Mouse (Mus musculus): ENCODE measurements around the gene Mark1.

The Mark1 gene

DNA sequence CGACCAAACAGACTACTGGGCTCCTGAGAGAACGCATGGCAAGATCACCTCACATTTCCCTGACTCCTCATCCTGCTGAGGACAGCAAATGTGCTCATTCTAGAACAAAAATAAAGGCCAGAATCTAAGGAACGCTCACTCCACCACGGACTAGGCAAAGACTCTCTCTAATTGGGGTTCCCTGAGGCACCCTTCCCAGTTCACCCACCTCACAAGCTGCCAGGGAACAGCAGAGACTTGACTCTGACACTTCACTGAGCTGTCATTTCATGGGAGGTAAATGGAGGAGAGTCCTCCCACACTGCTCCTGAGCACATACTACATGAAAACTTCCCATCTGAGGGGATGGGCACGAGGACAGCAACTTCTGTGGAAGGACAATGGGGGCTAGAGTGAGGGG is 37.5 kb downstream of the Mark1 start:
- no peak for DNase-seq

DNA sequence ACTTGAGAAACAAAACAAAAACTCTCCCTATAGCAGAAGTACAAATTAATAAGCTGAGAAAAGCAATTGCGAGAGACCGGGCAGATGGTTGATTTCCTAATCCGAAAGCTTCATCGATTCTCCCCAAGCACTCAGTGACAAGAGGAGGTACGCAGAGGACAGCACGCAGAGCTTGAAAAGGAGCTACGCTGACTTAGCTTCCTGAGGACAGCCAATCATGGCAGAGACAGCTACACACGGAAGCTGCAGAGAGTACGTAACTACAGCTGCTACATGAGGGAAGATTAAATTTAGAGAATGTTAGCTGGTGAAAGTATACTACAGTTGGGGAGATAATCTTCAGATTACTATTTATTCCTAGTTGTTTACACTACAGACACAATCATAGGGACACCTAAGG is 40.6 kb downstream of the Mark1 start:
- DNase-seq: no peak

DNA sequence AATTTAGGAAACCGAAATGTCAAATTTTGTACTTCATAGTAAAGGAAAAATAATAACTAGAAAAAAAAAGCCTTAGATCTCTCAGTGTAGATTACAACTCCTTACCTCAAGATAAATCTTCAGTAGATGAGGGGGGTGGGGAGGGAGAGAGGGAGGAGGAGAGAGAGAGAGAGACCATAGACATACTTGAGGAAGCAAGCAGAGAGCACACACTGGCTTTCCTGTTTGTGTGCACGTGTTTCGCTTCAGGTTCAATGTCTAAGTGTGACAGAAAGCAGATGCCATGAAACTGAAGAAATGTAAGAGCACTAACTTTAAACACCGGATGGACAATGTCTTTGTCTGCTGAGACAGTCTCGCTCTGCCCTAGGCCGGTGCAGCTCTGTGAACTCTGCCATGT is 41.0 kb downstream of the Mark1 start:
- DNase-seq: no peak

DNA sequence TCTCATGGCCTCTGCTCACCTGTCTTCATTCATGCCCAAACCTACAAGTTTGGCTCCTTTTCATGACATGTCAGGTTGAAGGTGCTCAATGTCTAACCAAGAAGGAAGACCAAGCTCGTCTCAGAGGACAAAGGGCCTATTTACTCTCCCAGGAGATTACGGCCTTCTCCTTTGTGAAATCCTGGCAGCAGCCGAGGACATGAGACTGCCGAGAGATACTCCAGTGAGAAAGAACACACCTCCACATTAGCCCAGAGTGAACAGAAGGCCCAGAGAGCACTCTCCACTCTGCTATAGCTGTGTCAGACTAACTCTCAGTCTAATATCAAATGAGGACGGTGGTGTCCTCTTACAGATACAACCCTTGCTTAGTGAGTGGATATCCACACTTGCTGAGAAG is 47.6 kb downstream of the Mark1 start:
- DNase-seq: no peak

DNA sequence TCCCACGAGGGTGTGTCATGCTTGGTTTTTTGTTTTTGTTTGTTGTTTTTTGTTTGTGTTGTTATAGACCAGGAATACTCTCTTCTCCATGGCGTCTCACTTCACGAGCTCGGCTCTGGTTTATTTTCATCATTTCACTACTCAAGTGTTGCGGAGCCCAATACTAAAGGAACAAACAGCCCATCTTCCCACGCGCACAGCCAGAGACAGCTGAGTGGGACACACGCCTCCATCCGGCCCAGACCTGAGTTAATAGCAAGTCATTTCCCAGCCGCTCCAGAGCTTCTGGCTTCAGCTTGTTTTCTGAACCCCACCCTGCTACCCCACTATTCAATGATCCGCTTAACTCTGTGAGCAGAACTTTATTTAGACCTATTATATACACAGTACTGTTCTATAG is 48.3 kb downstream of the Mark1 start:
- DNase-seq: no peak

DNA sequence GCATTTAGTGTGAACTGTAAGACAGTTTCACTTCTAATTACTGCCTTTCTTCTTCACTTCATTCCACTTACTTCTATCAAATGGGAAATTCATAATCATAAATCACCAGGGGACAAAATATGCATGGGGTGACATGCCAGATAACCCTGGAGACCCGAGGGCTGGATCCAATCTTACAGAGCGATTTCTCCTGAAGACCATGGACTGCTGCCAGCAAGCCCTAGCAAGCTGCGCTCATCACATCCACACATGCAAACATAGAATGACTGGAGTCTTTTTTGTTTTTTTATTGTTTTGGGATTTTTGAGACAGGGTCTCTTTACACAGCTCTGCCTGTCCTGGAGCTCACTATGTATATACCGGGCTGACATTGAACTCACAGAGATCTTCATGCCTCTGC is 61.3 kb downstream of the Mark1 start:
- DNase-seq: no peak

- DNase-seq: no peak
Observed at GRCm38 (mm10) chr1:184935980-184936379, 63.4 kb downstream of the Mark1 start.

GRCm38 (mm10) chr1:184935490-184935889 is 63.9 kb downstream of the Mark1 start:
- peak; percentile 11 for DNase-seq

DNA sequence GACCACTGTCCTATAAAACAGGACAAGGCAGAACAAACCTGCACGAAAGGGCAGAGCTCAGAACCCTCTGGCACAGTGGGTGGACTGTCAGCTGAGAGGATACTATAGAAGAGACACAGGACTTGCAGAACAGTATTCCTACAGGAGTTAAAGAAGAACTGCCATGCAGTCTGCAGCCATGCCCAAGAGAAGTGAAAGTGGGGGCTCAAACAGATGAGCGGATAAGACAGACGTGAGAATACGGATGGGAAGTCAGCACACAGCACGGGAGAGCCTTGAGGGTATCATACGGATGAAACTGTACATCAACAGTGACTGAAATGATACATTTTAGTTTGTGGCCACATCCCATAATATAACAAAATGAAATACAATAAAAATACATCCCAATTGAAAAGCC is 68.3 kb downstream of the Mark1 start:
- no peak for DNase-seq

GRCm38 (mm10) chr1:184928382-184928781 is 71.0 kb downstream of the Mark1 start:
- no peak for DNase-seq

- DNase-seq: no peak
Observed at GRCm38 (mm10) chr1:184927911-184928310, 71.5 kb downstream of the Mark1 start.

DNA sequence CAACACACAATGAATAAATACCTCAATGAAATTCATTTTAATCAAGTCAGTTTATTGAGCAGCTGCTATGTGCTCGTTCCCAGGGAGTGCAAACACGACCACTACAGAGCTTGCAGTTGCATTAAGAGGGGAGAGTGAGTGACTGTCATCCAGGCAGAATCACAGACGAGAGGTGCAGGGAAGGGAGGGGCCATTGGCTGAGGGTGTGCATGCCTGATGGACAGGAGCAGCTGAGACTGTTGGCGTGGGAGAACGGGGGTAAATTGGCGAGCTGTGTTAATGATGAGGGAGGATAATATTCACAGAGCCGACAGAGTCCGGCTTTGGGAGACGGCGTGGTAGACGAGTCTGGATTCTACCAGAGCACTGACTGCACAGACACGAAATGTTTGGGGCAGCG is 76.5 kb downstream of the Mark1 start:
- DNase-seq: no peak

DNA sequence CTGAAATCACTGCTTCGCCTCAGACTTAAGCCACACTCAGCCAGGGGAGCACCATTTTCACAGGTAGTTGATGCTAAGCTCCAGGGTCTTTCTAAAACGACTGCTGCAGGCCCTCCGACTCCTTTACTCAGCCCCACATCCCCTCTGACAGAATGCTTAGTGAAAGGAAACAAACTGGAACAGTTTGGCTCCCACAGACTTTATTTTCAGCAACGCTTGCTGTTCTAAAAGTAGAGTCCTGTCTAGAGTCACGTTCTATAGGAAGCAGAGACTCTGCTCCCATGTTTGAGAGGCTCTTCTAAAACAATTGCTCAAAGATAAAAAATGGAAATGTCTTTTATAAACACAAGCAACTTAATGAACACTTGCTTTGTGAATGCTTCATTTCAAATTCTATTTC is 79.3 kb downstream of the Mark1 start:
- DNase-seq: no peak

DNA sequence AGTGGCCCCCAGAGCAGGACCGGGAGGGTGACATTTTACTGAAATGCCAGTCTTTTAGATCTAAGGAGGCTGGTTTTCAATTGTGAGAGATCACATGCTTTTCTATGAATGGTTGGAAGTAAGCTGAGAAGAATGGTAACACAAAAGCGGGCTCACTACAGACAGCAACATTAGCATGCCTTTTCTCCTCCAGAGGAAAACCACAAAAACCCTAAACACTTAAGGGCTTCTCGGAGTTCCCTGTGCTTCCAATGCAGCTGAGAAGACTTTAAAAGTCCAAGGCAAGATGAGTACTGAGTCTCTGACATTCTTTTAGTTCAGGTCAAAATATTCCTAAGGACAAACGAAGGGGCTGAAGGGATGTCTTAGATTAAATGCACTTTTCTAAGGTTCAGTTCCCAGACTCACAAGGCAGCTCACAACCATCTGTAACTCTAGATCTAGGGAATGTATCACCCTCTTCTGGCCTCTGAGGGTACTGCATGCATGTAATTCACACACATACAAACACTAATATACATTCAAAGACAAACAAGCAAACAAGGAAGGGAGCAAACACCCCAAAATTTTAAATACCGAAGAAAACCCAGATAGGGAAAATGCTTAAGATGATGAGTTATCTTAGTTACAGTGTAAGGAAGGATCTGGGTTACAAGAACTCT is 81.0 kb downstream of the Mark1 start:
- DNase-seq: no peak

DNA sequence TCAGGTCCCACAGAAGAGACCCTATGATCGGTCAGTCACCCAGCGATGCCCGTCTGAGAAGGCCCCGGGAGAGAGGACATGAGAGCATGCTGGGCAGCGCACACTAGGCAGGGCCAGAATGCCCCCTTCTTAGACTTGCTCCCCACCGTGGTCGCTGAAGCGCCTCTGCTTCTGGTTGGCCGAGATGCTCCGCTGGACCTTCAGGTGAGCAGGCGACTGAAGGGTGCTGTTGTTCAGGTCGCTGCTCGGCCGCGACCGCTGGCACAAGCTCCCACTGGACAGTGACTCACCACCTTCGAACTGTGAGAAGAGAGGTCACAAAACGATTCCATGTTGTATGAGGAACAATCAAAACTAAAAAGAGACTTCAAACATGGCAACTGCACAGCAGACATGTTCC is 87.0 kb downstream of the Mark1 start:
- no peak for DNase-seq

GRCm38 (mm10) chr1:184911861-184912260 is 87.5 kb downstream of the Mark1 start:
- peak; percentile 23 for DNase-seq

DNA sequence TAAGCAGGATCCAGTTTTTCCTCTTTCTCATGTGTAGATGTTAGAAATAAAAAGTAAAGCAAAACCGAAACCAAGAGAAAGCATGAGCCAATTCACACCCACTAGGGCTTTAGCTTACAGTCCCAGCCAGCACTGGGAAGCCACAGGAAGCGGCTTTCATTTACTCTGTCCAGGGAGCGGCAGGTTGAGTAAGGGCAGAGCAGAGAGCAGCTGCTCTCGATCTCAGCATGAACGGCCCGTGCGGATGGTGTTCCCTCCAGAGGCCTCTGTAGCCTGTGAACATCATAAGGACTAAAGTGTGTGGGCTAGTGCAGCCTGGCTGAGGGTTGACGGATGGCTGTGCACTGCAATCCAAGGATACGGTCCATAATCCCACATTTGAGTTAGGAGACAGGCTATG is 90.8 kb downstream of the Mark1 start:
- DNase-seq: no peak

- DNase-seq: no peak
Observed at GRCm38 (mm10) chr1:184905904-184906745, 93.2 kb downstream of the Mark1 start.

- DNase-seq: no peak
Observed at GRCm38 (mm10) chr1:184905371-184905770, 94.0 kb downstream of the Mark1 start.

GRCm38 (mm10) chr1:184903697-184904096 is 95.7 kb downstream of the Mark1 start:
- DNase-seq: no peak

DNA sequence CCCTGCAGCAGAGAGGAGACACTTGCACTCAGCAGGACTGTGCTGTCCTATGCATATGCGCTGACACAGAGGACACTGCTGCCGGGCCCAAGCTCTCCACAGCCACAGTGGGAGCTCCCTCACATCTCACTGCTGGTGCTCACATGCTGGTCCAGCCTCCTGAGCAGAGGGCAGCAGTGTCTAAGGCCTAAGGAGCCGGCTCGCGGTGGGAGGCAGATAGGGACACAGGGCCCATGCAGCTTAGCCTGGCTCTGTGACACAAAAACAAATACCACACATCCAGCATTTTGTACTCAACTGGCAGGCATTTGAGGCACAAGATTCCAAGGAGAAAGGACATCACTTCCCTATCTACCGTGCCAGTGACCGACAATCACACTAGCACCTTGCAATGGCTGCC is 96.5 kb downstream of the Mark1 start:
- no peak for DNase-seq

DNA sequence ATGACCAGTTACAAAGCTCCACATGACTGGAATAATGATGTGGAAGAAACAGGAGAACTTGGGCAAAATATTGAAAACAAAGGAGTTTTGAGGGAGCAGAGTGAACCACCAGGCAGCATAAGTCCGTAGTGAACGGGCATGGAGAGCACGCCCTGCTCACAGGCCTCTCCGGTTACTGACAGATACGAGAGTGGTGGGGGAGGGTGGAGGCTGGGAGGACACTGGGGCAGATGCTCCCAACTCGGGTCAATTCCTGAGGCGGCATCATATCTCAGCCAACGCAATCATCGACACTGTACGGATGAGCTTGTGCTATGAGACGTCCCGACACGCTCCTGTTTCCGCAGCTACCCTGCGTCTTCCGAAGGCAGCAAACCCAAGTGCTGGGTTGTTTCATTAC is 102.0 kb downstream of the Mark1 start:
- no peak for DNase-seq

GRCm38 (mm10) chr1:184891998-184892397 is 107.4 kb downstream of the Mark1 start:
- DNase-seq: no peak

DNA sequence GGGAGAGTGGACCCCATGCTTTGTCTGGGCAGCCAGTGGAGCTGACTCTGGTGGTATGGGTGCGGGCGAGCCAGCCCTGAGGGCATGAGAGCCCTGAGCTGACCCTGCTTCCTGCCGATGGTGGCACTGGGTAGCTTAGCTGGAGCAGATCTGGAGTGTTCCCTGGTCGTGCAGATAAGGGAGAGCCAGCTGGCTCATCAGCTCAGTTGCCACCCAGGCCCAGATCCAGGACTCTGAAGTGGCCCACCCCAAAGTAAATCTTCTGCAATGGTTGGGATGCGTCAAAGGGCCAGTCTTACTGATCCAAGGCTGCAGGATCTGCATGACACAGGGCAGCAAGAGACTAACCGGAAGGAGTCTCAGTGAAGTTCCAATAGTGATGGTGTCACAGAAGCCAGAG is 109.9 kb downstream of the Mark1 start:
- DNase-seq: no peak

DNA sequence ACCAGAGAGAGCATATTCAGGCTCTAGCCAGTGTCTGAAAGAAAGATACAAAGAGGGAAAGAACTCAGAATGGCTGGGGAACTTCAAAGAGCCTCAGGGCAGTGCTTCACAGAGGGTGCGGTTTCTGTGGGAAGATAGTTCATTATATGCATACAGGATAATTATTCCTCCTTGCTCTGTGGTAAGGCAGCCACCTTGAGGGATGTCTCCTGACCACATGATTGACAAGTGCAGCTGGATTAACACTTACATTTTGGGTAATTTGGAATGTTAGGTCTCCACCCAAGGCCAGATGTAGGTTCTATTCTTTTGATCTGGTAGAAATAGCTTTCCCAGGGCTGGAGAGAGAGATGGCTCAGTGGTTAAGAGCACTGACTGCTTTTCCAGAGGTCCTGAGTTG is 113.2 kb downstream of the Mark1 start:
- no peak for DNase-seq

All from lung, postnatal 14 days (tissue).